Comparison of ENCODE assay signal across 8 mouse cellular contexts in genomic region chr2:131056191-131056590, GRCm38 (mm10). TPM values are rescaled to one million over a fixed set of nuclear protein-coding genes. Genes with fewer than 3 reads are reported as not detected.
DNase-seq lines count a peak whose midpoint lies in the region; ATAC-seq and TF ChIP-seq lines count a peak whose summit lies in the region.

No protein-coding gene starts in this region.

- H3K4me1 ChIP-seq in lung, embryonic 14.5 days (ENCODE audit: insufficient read depth) = peaks cover 12% of the 10 kb centered on the region; the same call in 1 of the 2 replicates
- peaks cover 3% of the 10 kb centered on the region; the same call in 1 of the 2 replicates for H3K4me1 ChIP-seq in cortical plate, adult 2 months (ENCODE audit: control insufficient read depth, insufficient read depth, low read length)
- peaks cover 15% of the 10 kb centered on the region for H3K4me1 ChIP-seq in hindbrain, embryonic 16.5 days (ENCODE audit: control insufficient read depth, insufficient read depth, low read depth, low read length)
- H3K4me1 ChIP-seq in liver, postnatal 0 days (ENCODE audit: insufficient read depth) = peaks cover 19% of the 10 kb centered on the region
- peaks cover 11% of the 10 kb centered on the region for H3K4me1 ChIP-seq in stomach, postnatal 0 days (replicated peaks; ENCODE audit: control insufficient read depth, insufficient read depth)

- no peak for TF ChIP-seq EP300 in liver, postnatal 0 days (IDR thresholded peaks at IDR 0.05; ENCODE audit: low read depth)
- TF ChIP-seq EP300 in stomach, postnatal 0 days (optimal IDR thresholded peaks at IDR 0.05) = no peak

- no peak for TF ChIP-seq POLR2A in cortical plate, adult 2 months (IDR thresholded peaks at IDR 0.05; ENCODE audit: extremely low read depth, insufficient read depth, low read length)

- H3K9me3 ChIP-seq in lung, embryonic 14.5 days (ENCODE audit: low read depth, low read length) = no peaks in the 10 kb centered on the region
- H3K9me3 ChIP-seq in hindbrain, embryonic 16.5 days (ENCODE audit: control insufficient read depth, low read length) = no peaks in the 10 kb centered on the region
- H3K9me3 ChIP-seq in liver, postnatal 0 days (ENCODE audit: low read length) = no peaks in the 10 kb centered on the region
- no peaks in the 10 kb centered on the region for H3K9me3 ChIP-seq in stomach, postnatal 0 days (ENCODE audit: control insufficient read depth, low read length)

- ATAC-seq in lung, embryonic 14.5 days (ENCODE audit: insufficient read depth) = peak; percentile 36
- ATAC-seq in hindbrain, embryonic 16.5 days = peak; percentile 40; the same call in 1 of the 2 replicates
- ATAC-seq in liver, postnatal 0 days = no peak
- ATAC-seq in stomach, postnatal 0 days (ENCODE audit: low FRiP score, low TSS enrichment) = peak; percentile 38; the same call in 1 of the 2 replicates

- peak overlapping the region; percentile 37 for H3K4me2 ChIP-seq in lung, embryonic 14.5 days
- H3K4me2 ChIP-seq in hindbrain, embryonic 16.5 days (ENCODE audit: low read length) = peak overlapping the region; percentile 28
- peak overlapping the region; percentile 15 for H3K4me2 ChIP-seq in liver, postnatal 0 days (ENCODE audit: low read depth, low read length)
- no peak overlapping the region for H3K4me2 ChIP-seq in stomach, postnatal 0 days (replicated peaks; ENCODE audit: low read depth)

- peak; percentile 74 for DNase-seq in lung, embryonic 14.5 days
- DNase-seq in lung, postnatal 14 days = no peak
- DNase-seq in liver, postnatal 0 days = peak; percentile 35
- DNase-seq in stomach, postnatal 0 days (ENCODE audit: low spot score) = peak; percentile 66
- no peak for DNase-seq in gastrocnemius, adult 18-20 months (ENCODE audit: low spot score)
- no peak for DNase-seq in ovary, postnatal 14 days (ENCODE audit: low spot score)

- TF ChIP-seq CTCF in lung, embryonic 14.5 days (IDR thresholded peaks at IDR 0.05; ENCODE audit: low read depth) = peak; percentile 77
- peak; percentile 67 for TF ChIP-seq CTCF in cortical plate, adult 2 months (IDR thresholded peaks at IDR 0.05; ENCODE audit: extremely low read depth, insufficient read depth, low read length)
- TF ChIP-seq CTCF in liver, postnatal 0 days (IDR thresholded peaks at IDR 0.05; ENCODE audit: low read depth) = peak; percentile 72
- TF ChIP-seq CTCF in stomach, postnatal 0 days (IDR thresholded peaks at IDR 0.05; ENCODE audit: low read depth) = peak; percentile 81

- no peak overlapping the region for H3K9ac ChIP-seq in lung, embryonic 14.5 days
- H3K9ac ChIP-seq in hindbrain, embryonic 16.5 days (ENCODE audit: low read depth, low read length) = peak overlapping the region; percentile 15; the same call in 1 of the 2 replicates
- no peak overlapping the region for H3K9ac ChIP-seq in liver, postnatal 0 days (replicated peaks)
- no peak overlapping the region for H3K9ac ChIP-seq in stomach, postnatal 0 days (ENCODE audit: low read length)

- WGBS in lung, embryonic 14.5 days = 4% methylated on average over 10 of the region's 10 CpGs
- WGBS in hindbrain, embryonic 16.5 days = 4% methylated on average over 10 of the region's 10 CpGs
- 4% methylated on average over 10 of the region's 10 CpGs for WGBS in liver, postnatal 0 days (ENCODE audit: insufficient replicate concordance)
- WGBS in stomach, postnatal 0 days = 6% methylated on average over 10 of the region's 10 CpGs

- H3K27ac ChIP-seq in lung, embryonic 14.5 days (ENCODE audit: low read depth) = no peak overlapping the region
- no peak overlapping the region for H3K27ac ChIP-seq in cortical plate, adult 2 months (ENCODE audit: insufficient read depth, low read length)
- no peak overlapping the region for H3K27ac ChIP-seq in hindbrain, embryonic 16.5 days (ENCODE audit: low read depth, low read length)
- no peak overlapping the region for H3K27ac ChIP-seq in liver, postnatal 0 days (ENCODE audit: low read depth)
- no peak overlapping the region for H3K27ac ChIP-seq in stomach, postnatal 0 days (replicated peaks)

- no peak overlapping the region for H3K4me3 ChIP-seq in lung, embryonic 14.5 days (ENCODE audit: low read depth, low read length)
- H3K4me3 ChIP-seq in cortical plate, adult 2 months (ENCODE audit: insufficient read depth, low read length) = no peak overlapping the region
- no peak overlapping the region for H3K4me3 ChIP-seq in hindbrain, embryonic 16.5 days (ENCODE audit: low read length)
- no peak overlapping the region for H3K4me3 ChIP-seq in liver, postnatal 0 days (ENCODE audit: low read depth, low read length)
- H3K4me3 ChIP-seq in stomach, postnatal 0 days (ENCODE audit: low read depth, low read length) = no peak overlapping the region

- no peaks in the 10 kb centered on the region for H3K36me3 ChIP-seq in lung, embryonic 14.5 days (ENCODE audit: insufficient read depth)
- H3K36me3 ChIP-seq in hindbrain, embryonic 16.5 days (ENCODE audit: control insufficient read depth, insufficient read depth, low read length) = no peaks in the 10 kb centered on the region
- no peaks in the 10 kb centered on the region for H3K36me3 ChIP-seq in liver, postnatal 0 days (replicated peaks; ENCODE audit: insufficient read depth, low read length)
- H3K36me3 ChIP-seq in stomach, postnatal 0 days (ENCODE audit: control insufficient read depth, insufficient read depth, low read length) = no peaks in the 10 kb centered on the region

- peaks cover 52% of the 10 kb centered on the region for H3K27me3 ChIP-seq in lung, embryonic 14.5 days (ENCODE audit: insufficient read depth, low read length)
- peaks cover 39% of the 10 kb centered on the region for H3K27me3 ChIP-seq in hindbrain, embryonic 16.5 days (replicated peaks; ENCODE audit: control insufficient read depth, insufficient read depth, low read length)
- H3K27me3 ChIP-seq in liver, postnatal 0 days (ENCODE audit: insufficient read depth, low read length) = peaks cover 49% of the 10 kb centered on the region
- peaks cover 14% of the 10 kb centered on the region for H3K27me3 ChIP-seq in stomach, postnatal 0 days (ENCODE audit: control insufficient read depth, insufficient read depth, low read length)

RNA-seq across cellular contexts. Expression of gene Adam33, which starts 7.4 kb away (rescaled TPM):
- polyA plus RNA-seq in lung, embryonic 14.5 days (2014; fragmentation: Nextera tagmentation; extraction: Ambion mirVana) = 1.9 and 4.1 TPM in 2 replicates
- polyA plus RNA-seq in cortical plate, adult 2 months (2012; rRNA removed) = 21.0 and 21.7 TPM in 2 replicates
- polyA plus RNA-seq in hindbrain, embryonic 16.5 days (2015; fragmentation: Nextera tagmentation; extraction: Ambion mirVana) = 1.6 and 2.3 TPM in 2 replicates
- 1.2 TPM in 2 replicates for polyA plus RNA-seq in liver, postnatal 0 days (2015; fragmentation: Nextera tagmentation; extraction: Ambion mirVana)
- 8.2 and 8.7 TPM in 2 replicates for polyA plus RNA-seq in stomach, postnatal 0 days (2015; fragmentation: Nextera tagmentation; extraction: Ambion mirVana)
- 1 to 10 TPM; 1.3 to 1.9 TPM for total RNA-seq in gastrocnemius, adult 18-20 months (2021)

RNA-seq across cellular contexts. Expression of gene Gfra4, which starts 13.3 kb away (rescaled TPM):
- 13.5 and 16.3 TPM in 2 replicates for polyA plus RNA-seq in lung, embryonic 14.5 days (2014; fragmentation: Nextera tagmentation; extraction: Ambion mirVana)
- polyA plus RNA-seq in cortical plate, adult 2 months (2012; rRNA removed) = 201 and 206 TPM in 2 replicates
- polyA plus RNA-seq in hindbrain, embryonic 16.5 days (2015; fragmentation: Nextera tagmentation; extraction: Ambion mirVana) = 48.4 and 53.5 TPM in 2 replicates
- 0.07 and 0.26 TPM in 2 replicates for polyA plus RNA-seq in liver, postnatal 0 days (2015; fragmentation: Nextera tagmentation; extraction: Ambion mirVana)
- 10.1 and 10.3 TPM in 2 replicates for polyA plus RNA-seq in stomach, postnatal 0 days (2015; fragmentation: Nextera tagmentation; extraction: Ambion mirVana)
- total RNA-seq in gastrocnemius, adult 18-20 months (2021) = 1 to 10 TPM; 1.8 to 1.9 TPM

RNA-seq across cellular contexts. Expression of gene Siglec1, which starts 30.4 kb away (rescaled TPM):
- polyA plus RNA-seq in lung, embryonic 14.5 days (2014; fragmentation: Nextera tagmentation; extraction: Ambion mirVana) = 0.23 and 0.34 TPM in 2 replicates
- polyA plus RNA-seq in cortical plate, adult 2 months (2012; rRNA removed) = 0.21 and 0.35 TPM in 2 replicates
- polyA plus RNA-seq in hindbrain, embryonic 16.5 days (2015; fragmentation: Nextera tagmentation; extraction: Ambion mirVana) = 0.15 and 0.24 TPM in 2 replicates
- 1.9 and 2.0 TPM in 2 replicates for polyA plus RNA-seq in liver, postnatal 0 days (2015; fragmentation: Nextera tagmentation; extraction: Ambion mirVana)
- 0.34 and 0.38 TPM in 2 replicates for polyA plus RNA-seq in stomach, postnatal 0 days (2015; fragmentation: Nextera tagmentation; extraction: Ambion mirVana)
- total RNA-seq in gastrocnemius, adult 18-20 months (2021) = under 1 TPM; 0.59 to 0.71 TPM

Comparison
In these comparisons a context has a peak if more than half of its experiments do, and no peak if none do; other contexts are left out.
1. DNase-seq: peak in lung, embryonic 14.5 days (single experiment), liver, postnatal 0 days (single experiment) and stomach, postnatal 0 days (single experiment); none in lung, postnatal 14 days (single experiment), gastrocnemius, adult 18-20 months (single experiment) and ovary, postnatal 14 days (single experiment).
2. Peak in every context shown above with its lines, with median percentiles within 50 percentile points of each other: CTCF ChIP-seq.